Mouse (Mus musculus): ENCODE measurements around the gene Amfr.
A peak's percentile ranks its signal among the peaks of the same experiment; 100 is the strongest.

The Amfr gene

GRCm38 (mm10) chr8:93932873-93933272, 79.8 kb downstream of the Amfr start:
- DNase-seq (ENCODE audit: low spot score): peak; percentile 83

GRCm38 (mm10) chr8:93931336-93931735, 81.3 kb downstream of the Amfr start:
- DNase-seq (ENCODE audit: low spot score): no peak

DNA sequence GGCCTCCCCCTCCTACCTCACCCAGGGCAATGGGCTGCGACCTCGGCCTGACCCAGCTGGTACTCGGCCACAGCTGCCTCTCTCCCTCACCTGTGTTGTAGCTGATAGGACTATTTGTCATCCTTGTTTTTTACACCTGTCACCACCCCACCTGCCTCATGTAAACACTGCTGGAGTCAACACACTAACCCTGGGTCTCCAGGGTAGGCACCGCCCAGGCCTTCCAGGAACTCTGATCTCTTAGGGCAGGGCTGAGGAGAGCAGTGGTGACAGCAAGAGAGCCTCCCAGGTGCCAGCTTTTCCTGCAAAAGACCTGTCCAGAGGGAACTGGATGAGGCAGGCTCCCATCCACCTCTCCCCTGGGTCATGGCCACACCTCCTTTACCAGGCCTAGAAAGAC, 83.4 kb downstream of the Amfr start:
- no peak for DNase-seq (ENCODE audit: low spot score)

- DNase-seq (ENCODE audit: low spot score): no peak
These were observed 87.1 kb downstream of the Amfr start for GRCm38 (mm10) chr8:93925513-93925912.

DNA sequence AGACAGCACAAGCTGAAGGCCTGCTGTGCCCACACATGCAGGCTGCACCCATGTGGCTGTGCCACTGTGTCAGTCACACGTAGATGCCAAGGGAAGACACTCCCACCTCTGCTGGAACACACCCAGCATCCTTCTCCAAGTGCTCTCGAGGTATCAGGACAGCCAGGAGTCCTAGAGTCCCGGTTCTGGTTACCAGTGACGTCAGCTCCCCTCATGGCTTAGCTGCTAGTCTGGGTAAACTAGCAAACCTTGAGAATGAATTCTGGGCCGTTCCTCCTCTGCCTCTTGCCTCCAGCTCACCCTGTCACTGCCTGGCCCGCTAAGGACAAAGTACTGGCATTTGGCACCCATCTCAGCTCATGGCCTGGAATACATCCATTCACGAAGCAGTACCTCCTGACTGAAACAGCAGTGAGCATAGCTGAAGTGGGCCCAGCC, 88.7 kb downstream of the Amfr start:
- no peak for DNase-seq (ENCODE audit: low spot score)
